14 mouse cellular contexts compared by ENCODE assay signal in the genomic region with DNA sequence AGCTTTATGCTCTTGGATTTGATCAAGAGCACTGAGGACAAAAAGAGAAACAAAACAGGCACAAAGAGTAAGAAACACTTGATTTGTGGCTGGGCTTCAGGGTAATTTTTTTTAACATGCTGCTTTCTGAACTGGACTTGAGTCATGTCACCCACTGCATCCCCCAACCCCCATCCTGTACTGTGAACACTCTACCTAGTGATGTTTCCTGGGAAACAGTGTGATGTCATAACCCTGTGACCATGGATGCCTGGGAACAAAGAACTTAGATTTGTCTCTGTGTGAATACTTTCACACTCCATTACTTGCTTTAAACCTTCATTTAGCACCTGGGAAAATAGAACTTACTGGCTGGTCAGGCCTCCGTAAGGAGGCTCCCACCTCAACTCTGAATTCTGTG. TPM values are rescaled to one million over a fixed set of nuclear protein-coding genes. Genes with fewer than 3 reads are reported as not detected.
A peak's percentile ranks its signal among the peaks of the same experiment; 100 is the strongest.
DNase-seq lines count a peak whose midpoint lies in the region; ATAC-seq and TF ChIP-seq lines count a peak whose summit lies in the region.
"Had no signal": no experiment of that assay in that cellular context is flagged by ENCODE, and none has a peak within 500 bp of the region (broad histone marks: within the 10 kb centered on the region; RNA-seq: fewer than 3 reads in every experiment).

A gene (plus strand): TSS at position 301 of the 400 bp plus-strand sequence.

- no peaks in the 10 kb centered on the region for H3K9me3 ChIP-seq in G1E (replicated peaks)
- H3K9me3 ChIP-seq: limb, embryonic 15.5 days; midbrain, embryonic 12.5 days had no signal

- DNase-seq in embryo, embryonic 11 days = peak; percentile 1
- DNase-seq in embryo, embryonic 10 days (ENCODE audit: low spot score) = no peak
- no peak for DNase-seq in G1E (ENCODE audit: low spot score)
- no peak for DNase-seq in yolk sac, embryonic 10.5 days (ENCODE audit: low spot score)
- DNase-seq in ovary, adult 18-20 months (ENCODE audit: low spot score) = no peak
- DNase-seq in ovary, postnatal 14 days (ENCODE audit: low spot score) = no peak
- DNase-seq: kidney, postnatal 25 days; layer of hippocampus, postnatal 36 days; lung, embryonic 14.5 days; thymus, postnatal 14 days had no signal

- no peaks in the 10 kb centered on the region for H3K36me3 ChIP-seq in G1E (replicated peaks)
- H3K36me3 ChIP-seq: limb, embryonic 15.5 days; midbrain, embryonic 12.5 days had no signal

- H3K27ac ChIP-seq in brown adipose tissue, adult 24 weeks (replicated peaks; ENCODE audit: low read depth, low read length) = no peak within 1 kb of the TSS
- H3K27ac ChIP-seq: limb, embryonic 15.5 days; midbrain, embryonic 12.5 days had no signal

- ATAC-seq in G1E (ENCODE audit: extremely low read depth, insufficient number of reproducible peaks, low FRiP score, poor library complexity, severe bottlenecking) = no peak
- ATAC-seq in inflammation-experienced regulatory T-cells, adult 6 months = no peak

- TF ChIP-seq CTCF in G1E (IDR thresholded peaks at IDR 0.05; ENCODE audit: low read depth, low read length) = no peak

- H3K4me3 ChIP-seq in G1E (ENCODE audit: low read depth, low read length) = no peak within 1 kb of the TSS
- H3K4me3 ChIP-seq in brown adipose tissue, adult 24 weeks (ENCODE audit: insufficient read depth, low read depth, low read length) = no peak within 1 kb of the TSS
- H3K4me3 ChIP-seq: limb, embryonic 15.5 days; midbrain, embryonic 12.5 days had no signal

- no peaks in the 10 kb centered on the region for H3K27me3 ChIP-seq in G1E (ENCODE audit: insufficient read depth, low read length)
- H3K27me3 ChIP-seq: limb, embryonic 15.5 days; midbrain, embryonic 12.5 days had no signal

- H3K4me1 ChIP-seq in G1E (ENCODE audit: insufficient read depth, low read depth, low read length) = peaks cover 7% of the 10 kb centered on the region
- H3K4me1 ChIP-seq in brown adipose tissue, adult 24 weeks (ENCODE audit: control insufficient read depth, insufficient read depth, insufficient read length, low read length) = no peaks in the 10 kb centered on the region
- H3K4me1 ChIP-seq: limb, embryonic 15.5 days; midbrain, embryonic 12.5 days had no signal

RNA-seq across cellular contexts. Expression of the gene that starts here (rescaled TPM):
- total RNA-seq in G1E (2014; fragmentation: Nextera tagmentation) (37.9 and 38.1 TPM in 2 replicates), G1E (2017) (13.2 and 18.5 TPM in 2 replicates)
- 0.24 and 0.64 TPM in 2 replicates for polyA plus RNA-seq in G1E (2012)
- 17.9 and 20.1 TPM in 2 replicates for polyA plus RNA-seq in brown adipose tissue, adult 24 weeks (2012; ENCODE audit: insufficient read depth, insufficient read length, missing spikeins)
- 10 to 100 TPM in 2 of 3 experiments, 1 to 10 TPM in 1; 7.7 to 12.9 (median 11.1) TPM for polyA plus RNA-seq in inflammation-experienced regulatory T-cells, adult 6 months (2017; shearing (Covaris generic))
